Mouse (Mus musculus) testis, adult 2 months (tissue): Measurements from ENCODE around the gene Spred1.

Experiments used
- CTCF ChIP-seq: fragments of 200-500 bp; IDR thresholded peaks from 2 replicates; pipeline ENCODE4 v1.5.1; 2012; ENCODE audit warnings: low read depth, mild to moderate bottlenecking, inconsistent platforms, low read length, moderate library complexity; ENCODE audit not compliant: control insufficient read depth, insufficient read depth, insufficient replicate concordance
- POLR2A ChIP-seq: fragments of 200-500 bp; IDR thresholded peaks from 2 replicates; pipeline ENCODE4 v1.6.1; 2012; ENCODE audit warnings: low read depth, mild to moderate bottlenecking, inconsistent platforms, low read length, moderate library complexity; ENCODE audit not compliant: control insufficient read depth

- TF ChIP-seq CTCF (no peak), POLR2A (no peak)
Measured at GRCm38 (mm10) chr2:117168379-117168778, 47.2 kb downstream of the Spred1 start.
